Mouse (Mus musculus) layer of hippocampus, postnatal 14 days (tissue): ENCODE measurements around the gene Ptprn2. TPM values are rescaled to one million over a fixed set of nuclear protein-coding genes. Genes with fewer than 3 reads are reported as not detected.

Source experiments
- DNase-seq, 2 experiments: peaks; one replicate each; pipeline ENCODE4 v3.0.0; 2021 to 2022; ENCODE audit warnings: low spot score in 2 of 2, mixed read lengths in 1 of 2
- total RNA-seq, 2 experiments: library from RNA; stranded (reverse); gene quantifications; 2 replicates each; pipeline ENCODE4 v1.2.3; 2021

Ptprn2 gene
- total RNA-seq, 2 experiments from 2014 or later = 256 to 277 TPM

DNA sequence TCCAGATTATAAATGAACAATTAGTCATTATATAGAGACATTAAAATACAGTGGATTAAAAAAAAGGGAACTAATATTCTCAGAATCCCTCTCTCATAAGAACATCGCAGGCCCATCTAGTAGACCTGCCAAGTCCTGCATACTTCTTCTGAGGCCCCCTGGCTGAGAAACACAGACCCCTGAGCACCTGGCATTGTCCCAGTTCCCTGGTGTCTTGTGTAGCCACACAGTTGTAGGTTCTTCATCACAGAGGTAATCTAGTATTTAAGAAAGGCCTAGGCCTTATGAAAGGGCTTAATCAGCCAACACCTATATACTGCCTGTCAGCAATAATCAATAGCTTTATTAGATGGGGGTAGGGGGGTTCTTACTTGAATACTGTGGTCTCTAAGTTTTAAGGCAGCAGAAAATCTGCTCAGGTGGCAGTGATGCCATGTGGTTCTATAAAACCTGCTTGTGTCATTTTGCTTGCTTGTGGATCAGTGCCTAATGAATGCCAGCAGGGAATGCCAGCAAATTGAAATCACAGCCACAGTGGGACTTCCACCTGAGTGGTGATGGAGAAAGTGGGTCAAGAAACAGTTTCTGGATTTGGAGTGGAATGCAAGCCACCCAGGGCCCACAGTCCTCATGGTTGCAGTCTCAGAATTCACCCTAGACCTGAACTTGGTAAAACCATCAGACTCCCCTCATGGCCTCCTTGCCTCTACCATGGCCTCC is 388.5 kb downstream of the Ptprn2 start:
- no peak for DNase-seq

GRCm38 (mm10) chr12:116887496-116888281 is 402.2 kb downstream of the Ptprn2 start:
- no peak for DNase-seq

GRCm38 (mm10) chr12:116888856-116889255 is 403.3 kb downstream of the Ptprn2 start:
- no peak for DNase-seq

DNA sequence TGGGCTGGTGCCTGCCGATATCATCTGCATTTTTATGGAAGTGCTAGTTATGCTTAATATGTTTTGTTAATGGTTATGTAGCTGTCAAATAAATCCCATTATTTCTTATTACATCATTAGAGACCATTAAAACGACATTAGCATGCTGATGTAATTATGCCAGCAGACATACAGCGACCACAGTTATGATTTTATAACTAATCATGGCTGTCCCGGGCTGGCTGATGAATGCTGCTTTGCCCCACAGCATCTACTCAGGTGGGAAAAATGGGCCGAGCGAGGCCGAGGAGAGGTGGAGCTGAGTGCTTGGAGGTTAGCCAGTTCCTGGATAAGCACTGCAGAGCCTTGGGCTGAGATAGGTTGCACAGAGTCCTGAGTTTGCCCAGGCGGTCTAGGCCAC is 407.1 kb downstream of the Ptprn2 start:
- DNase-seq = no peak

GRCm38 (mm10) chr12:116896651-116897050 is 411.1 kb downstream of the Ptprn2 start:
- DNase-seq = no peak

- no peak for DNase-seq
Measured at GRCm38 (mm10) chr12:116901773-116902172, 416.3 kb downstream of the Ptprn2 start.

DNA sequence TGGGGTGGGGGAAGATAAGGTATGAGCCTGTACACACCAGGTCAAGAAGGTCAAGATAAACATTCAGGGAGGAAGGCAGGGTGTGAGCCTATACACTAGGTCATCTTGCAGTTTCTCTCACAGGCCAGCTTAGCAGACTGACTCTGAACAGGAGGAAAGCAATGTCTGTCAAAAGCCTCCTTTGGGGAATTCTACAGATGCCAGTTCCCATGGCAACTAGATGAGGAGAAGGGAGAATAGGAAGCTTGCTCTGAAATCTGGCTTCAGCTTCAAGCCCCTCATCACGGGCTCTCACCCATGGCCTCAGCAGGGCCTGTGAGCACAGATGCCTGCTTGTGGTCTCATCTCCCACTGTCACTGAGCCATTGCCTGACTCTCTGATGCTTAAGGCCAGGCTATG is 421.9 kb downstream of the Ptprn2 start:
- peak in 1 of 2 experiments; percentile 40 for DNase-seq

DNA sequence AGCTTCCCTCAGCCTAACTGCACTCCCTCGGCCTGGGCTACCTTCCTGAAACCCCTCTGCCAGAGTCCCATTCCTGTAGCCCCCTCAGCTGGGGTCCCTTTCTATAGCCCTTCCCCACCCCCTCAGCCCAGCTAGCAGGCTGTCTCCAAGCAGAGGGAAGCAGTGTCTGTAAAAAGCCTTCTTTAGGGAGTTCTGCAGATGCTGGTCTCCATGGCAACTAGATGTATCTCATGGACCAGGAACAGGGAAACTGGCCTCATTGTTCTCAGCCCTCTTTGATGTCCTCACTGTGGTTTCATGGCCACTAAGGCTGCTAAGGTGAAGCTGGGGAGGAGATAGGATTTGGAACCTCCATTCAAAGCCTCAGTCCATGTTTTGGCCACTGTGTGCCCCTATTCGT is 423.1 kb downstream of the Ptprn2 start:
- DNase-seq = no peak

DNA sequence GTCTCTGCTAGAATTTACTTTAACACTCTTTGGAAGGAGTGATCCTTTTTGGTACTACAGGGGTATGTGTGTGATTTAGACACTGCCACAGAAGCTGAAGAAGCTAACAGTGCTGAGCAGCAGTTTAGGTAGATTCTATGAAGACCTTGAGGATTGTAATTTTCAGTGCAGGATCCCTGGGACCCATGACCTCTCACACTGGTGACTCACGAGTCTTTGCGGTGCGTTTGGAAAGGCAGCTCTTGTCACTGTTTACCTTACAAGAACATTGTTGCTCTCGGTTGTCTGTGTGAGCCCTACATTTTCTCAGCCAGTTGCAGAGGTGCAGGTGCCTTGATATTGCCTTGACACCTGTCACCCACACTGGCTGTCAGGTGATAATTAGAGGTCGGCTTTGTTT is 431.3 kb downstream of the Ptprn2 start:
- DNase-seq = no peak

- no peak for DNase-seq
Measured at GRCm38 (mm10) chr12:116919185-116919584, 433.7 kb downstream of the Ptprn2 start.

GRCm38 (mm10) chr12:116919691-116920526 is 434.4 kb downstream of the Ptprn2 start:
- peak; percentile 45 to 66 for DNase-seq

DNA sequence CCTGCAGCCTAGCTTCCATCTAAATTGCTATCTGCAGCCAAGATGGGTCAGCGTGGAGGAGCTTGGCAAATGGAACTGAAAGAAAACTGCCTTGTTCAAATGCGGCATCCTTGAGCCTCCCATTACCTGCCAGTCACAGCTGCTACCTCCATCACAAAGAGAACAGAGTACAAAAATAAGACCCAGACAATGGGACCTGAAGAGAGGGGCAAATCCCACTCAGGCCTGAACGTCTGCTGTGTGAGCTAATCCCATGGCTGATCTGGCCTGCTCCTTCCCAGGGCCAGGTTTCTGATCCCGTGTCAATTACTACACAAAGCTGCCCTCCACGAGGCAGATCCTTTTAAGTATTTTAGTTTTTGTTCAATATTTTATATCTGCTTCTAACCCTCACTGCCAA is 441.6 kb downstream of the Ptprn2 start:
- DNase-seq = no peak

DNA sequence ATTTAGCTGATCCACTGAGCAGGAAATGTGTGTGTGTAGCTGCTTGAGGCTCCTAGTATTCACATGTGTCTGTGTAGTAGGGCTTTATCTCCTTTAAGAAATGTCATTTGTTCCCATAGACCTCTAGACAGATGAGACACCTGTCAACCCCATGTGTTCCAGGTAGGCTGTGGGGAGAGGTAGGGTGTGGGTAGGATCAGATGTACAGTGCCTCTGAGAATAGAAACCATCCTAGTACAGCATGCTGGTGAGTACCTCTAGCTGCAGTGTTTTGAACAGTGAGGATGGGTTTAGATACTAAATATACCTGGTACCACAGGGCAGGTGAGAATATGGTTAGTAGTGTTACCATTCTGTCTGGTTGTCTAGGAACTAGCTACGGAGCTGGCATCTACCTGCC is 442.0 kb downstream of the Ptprn2 start:
- DNase-seq = no peak

DNA sequence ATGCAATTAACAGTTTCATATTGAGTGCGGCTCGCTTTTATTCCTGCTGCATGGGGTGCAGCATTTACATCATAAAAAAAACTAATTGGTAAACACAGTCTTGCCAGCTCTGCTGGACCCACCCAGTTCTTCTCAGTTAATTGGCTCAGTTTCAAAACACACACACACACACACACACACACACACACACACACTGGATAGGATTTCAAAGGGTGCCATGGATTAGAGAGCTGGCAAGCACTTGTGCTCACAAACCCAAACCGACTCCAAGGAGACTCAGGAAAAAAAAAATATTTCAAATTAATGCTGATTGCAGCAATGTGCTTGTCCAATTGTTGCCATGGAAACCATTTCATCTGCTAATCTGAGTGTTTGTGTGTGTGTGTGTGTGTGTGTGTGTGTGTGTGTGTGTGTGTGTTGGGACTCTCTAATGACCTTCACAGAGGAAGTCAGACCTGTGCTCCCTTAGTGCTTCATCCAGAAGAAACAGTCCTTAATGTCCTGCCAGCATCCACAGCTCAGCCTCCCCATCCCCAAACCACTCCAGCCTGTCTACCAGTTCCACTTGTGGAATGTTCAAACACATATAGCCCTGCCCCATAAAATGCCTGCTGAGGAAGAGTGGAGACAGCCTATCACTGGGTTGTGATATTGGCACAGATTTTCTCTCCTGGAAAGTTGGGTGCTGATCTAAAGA is 452.8 kb downstream of the Ptprn2 start:
- peak; percentile 60 to 84 for DNase-seq

- DNase-seq = peak in 1 of 2 experiments; percentile 34
Measured at GRCm38 (mm10) chr12:116943883-116944282, 458.4 kb downstream of the Ptprn2 start.

- no peak for DNase-seq
Measured at GRCm38 (mm10) chr12:116948151-116948928, 462.8 kb downstream of the Ptprn2 start.

DNA sequence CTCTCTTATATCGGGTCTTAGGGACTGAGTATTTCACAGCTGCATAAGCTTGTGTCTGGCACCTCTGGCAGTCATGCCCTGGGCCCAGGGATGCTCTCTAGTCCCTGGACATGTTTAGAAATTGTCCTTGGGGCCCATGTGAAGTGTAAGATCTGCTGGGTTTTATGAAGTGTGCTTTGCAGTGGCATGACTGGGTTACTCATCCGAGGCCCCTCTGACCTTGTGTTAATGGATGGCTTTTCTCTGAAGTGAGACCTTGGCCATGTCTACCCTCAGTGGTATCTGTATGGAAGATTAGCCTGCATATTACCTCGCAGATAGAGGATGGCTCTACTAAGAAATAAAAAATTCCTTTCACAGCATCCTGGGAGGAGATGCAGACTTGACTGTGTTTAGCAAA is 464.2 kb downstream of the Ptprn2 start:
- no peak for DNase-seq

- DNase-seq = no peak
Measured at GRCm38 (mm10) chr12:116952452-116953205, 467.1 kb downstream of the Ptprn2 start.

DNA sequence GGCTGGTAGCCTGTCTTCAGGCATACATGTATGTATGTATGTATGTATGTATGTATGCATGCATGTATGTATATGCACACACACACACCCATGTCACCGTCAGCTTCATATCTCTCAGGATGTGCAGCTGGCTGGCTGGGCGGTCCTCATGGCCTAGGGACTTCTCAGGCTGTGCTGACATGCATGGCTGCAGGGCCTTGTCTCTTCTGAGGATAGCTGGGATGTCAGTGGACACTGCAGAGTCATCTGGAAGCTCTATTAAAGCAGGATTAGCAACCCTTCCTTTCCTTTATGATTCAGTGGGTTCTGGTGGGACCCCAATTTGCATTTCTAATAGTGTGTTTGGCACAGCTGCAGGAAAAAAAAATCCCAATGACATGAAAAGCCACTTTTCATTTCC is 473.6 kb downstream of the Ptprn2 start:
- DNase-seq = no peak

DNA sequence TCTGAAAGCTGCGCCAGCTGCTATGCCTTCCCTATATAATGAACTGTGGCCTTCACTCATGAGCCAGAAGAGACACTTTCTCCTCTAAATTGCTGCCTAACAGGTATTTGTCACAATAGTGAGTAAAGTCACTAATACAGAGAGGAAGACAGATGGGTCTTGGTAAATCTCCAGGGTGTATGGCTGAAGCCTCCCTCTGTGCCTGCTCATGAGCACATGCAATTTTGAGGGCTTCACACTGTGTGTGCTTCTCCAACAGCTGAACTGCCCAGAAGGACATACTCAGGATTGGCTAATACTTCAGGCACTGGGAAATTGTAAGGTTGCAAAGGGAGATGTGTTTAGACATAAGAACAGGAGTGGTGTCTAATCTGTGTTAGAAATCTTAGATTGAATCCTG is 478.4 kb downstream of the Ptprn2 start:
- DNase-seq = no peak
